Mouse (Mus musculus) kidney, postnatal 25 days (tissue): ENCODE results near the gene Sec14l4.

Source experiments
- DNase-seq, 2 experiments: peaks; one replicate each; pipeline ENCODE4 v3.0.0; 2021; ENCODE audit warnings: mixed read lengths in 2 of 2

The Sec14l4 gene

DNA sequence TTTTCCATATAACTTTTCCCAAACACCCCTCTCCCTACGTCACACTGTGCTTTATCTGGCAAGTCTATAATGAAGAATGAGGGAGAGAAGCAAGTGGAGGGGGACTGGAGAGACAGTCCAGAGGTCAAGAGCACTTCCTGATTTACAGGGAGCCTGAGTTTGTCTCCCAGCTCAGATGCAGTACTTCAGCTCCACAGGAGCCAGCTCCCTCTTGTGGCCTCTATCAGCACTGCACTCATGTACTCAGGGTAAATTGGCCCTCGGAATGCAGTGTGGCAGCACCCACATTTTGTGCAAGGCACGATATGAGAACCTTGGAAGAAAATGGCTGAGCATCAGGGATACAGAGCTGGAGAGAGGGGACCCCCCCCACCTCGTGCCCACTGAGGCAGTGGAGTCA lies 49.0 kb downstream of the Sec14l4 start:
- peak; percentile 66 to 84 for DNase-seq

DNA sequence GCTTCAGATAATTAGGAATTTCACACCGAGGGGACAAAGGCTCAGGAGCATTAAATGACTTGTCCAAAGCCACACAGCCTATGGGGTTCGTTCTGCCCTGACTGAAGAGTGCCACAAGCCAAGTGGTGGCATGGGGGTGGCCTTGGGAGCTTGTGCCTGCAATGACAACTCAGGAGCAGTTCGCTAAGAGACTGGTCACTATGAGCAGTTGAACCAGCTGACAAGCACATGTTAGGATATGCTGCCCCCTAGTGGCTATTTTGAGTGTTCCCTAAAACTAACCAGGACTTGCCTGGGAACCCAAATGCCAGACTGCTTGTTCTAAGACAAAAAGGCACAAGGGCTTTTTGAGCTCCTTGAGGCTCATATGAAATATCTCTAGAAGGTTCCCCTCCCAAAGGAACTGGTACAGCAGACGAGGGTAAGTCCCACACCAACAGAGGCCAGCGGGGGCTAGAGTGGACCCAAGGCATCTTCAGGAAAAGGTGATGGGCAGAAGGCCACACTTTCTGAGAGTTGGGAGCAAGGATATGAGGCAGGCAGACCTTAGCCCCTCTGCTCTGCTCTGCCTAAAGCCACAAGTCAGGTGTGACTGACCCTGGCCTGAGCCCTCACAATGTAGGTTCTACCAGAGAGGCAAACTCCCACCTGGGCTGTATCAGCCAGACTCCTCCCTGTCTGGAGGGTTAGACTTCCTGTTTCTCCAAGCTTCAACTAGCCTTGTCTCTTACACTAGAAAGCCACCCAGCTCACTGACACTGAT lies 52.2 kb downstream of the Sec14l4 start:
- DNase-seq = peak; percentile 52 to 79

DNA sequence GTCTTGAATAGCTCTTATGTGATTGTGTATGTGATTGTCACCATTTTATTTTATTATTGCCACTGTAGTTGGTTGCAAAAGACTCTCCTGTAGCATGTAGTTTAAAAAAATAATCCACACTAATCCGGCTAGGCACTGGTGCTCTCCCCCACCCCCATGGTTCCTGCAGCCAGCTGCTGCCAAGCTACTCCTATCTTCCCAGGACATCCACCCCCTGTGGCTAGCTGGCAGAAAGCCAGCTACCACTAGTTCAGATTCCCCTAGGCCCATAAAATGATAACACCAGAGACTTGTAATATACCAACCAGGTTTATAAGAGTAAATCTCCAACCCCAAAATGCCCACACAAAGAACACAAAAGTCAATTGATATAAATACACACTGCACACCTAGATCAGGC lies 55.0 kb downstream of the Sec14l4 start:
- DNase-seq = no peak

DNA sequence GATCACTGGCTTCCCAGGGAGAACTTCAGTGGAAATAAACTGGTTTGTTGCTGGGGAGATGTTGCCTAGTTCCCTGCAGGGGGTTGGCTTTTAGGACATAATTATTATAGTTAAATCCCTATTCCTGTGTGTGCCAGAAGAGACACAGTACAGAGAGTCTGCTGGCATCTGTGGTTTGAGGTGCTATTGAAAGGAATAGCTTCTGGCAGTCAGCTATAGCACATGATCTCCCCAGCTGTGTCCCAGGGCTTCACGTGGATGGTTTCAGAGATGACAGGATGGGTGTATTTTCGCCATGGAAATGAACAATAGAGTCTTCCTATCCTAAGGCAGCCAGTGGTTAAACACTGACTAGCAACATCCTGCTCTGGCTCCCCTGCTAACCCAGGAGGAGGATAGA lies 56.0 kb downstream of the Sec14l4 start:
- DNase-seq = no peak

DNA sequence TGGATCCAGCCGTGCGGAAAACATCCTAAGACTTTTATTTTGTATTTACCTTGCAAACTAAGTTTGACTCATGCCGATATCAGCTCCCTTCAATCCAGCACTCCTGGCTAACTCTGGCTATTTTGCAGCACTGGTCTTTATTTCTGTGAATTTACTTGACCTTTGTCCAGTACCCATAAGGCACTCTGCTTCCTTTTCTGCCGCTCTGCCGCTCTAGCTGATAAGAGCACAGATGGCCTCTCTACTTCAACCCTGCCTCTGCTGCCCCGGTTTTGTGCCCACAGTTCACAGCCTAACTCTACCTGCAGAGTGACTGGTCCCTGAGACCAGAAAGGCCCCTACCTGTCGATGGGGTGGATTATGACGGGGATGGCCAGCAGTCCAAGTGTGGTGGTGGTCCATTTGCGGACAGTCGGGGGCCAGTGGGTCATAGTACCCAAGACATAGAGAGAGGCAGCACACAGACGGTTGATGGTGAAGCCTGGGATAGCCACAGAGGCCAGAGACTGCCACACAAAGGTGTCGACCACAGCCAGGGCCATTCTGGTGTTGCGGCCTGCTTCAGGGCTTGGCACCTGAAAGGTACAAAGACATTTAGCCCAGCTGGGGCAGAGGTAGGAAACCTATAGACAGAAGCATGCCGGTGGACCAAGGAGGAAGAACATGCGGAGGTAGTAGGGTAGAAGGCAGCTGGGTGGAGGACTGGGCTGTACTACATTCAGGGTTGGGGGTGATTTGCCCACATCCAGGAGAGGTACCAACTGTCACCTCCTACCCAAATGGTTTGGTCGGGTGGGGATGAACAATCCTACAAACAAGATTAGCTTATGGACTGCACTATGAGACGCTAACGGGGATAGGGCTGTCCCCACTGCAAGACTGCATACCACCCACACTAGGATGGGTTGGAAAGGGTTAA lies 62.5 kb downstream of the Sec14l4 start:
- DNase-seq = no peak

DNA sequence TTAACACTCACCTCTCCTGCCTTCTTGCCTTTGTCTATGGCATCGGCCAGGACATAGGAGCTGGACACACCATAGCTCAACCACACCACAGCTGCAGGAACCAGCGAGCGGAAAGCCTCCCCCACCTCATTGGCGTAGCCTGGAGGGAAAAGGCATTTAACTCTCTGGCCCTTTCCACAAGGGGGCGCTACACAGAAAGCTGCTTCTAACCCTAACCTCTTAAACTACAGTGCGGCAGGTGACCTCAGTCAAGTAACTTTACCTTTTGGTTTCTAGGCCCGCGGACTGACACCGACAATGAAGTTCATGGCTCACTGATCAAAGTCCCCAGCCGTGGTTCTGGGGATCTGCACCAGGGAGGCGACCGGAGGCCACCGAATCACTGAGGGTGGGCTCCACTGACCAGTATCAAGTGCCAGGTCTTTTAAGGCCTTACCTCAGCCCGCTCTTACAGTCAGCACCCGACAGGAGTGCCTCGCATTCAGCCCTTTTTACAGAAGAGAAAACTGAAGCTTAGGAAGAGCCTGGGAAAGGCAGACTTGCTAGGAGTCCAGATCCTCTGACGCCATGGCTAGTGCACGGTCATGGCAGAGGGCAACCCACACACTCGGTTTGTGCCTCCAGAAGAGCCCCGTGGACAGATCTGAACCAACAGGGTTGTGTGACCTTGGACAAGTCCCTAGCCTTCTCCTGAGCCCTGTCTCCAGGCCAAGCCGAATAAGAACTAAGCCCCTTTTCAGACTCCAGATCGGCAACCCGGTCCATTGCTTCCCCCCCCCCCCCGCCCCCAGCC lies 63.3 kb downstream of the Sec14l4 start:
- DNase-seq = peak; percentile 84 to 85

DNA sequence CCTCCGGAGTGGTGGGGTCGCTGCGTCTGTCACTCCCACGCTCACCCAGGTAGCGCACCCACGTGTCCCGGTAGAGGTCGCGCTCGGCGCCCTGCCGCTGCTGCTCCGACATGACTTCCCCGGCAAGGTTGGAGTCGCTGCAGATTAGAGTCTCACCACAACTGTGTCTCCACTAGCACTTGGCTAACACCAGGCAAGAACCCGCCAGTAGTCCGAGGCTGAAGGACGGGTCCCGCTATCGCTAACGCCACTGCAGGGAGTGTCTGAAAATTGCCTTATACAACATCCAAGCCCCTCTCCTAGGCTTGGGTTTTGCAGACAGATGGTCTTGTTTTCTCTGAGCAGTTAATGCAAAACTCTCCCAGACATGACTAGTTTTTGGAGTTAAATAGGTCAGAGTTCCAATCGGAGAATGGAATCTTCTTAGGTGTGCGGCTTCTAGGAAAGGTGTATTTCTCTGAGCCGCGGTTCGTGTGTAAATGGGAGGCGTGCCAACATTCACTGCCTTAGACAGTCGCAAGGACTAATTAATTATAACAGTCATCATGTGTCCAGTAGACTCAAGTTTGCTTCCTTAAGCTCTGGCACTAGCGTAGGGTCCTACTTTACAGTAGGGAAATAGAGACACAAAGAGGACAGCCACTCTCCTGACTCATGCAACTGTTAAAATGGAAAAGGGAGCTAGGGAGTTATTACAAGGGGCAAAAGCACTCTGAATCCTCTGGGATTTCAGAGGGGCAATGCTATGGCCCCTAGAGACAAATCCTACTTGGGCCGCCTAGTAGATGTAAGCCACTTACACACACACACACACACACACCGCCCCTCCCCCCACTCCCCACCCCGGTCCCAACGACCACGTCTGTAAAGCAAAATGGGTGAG lies 64.2 kb downstream of the Sec14l4 start, which contains the start of gene Mtfp1:
TSS of gene Mtfp1 (minus strand) at position 275 of the 883 bp plus-strand sequence.
- peak; percentile 64 to 80 for DNase-seq

DNA sequence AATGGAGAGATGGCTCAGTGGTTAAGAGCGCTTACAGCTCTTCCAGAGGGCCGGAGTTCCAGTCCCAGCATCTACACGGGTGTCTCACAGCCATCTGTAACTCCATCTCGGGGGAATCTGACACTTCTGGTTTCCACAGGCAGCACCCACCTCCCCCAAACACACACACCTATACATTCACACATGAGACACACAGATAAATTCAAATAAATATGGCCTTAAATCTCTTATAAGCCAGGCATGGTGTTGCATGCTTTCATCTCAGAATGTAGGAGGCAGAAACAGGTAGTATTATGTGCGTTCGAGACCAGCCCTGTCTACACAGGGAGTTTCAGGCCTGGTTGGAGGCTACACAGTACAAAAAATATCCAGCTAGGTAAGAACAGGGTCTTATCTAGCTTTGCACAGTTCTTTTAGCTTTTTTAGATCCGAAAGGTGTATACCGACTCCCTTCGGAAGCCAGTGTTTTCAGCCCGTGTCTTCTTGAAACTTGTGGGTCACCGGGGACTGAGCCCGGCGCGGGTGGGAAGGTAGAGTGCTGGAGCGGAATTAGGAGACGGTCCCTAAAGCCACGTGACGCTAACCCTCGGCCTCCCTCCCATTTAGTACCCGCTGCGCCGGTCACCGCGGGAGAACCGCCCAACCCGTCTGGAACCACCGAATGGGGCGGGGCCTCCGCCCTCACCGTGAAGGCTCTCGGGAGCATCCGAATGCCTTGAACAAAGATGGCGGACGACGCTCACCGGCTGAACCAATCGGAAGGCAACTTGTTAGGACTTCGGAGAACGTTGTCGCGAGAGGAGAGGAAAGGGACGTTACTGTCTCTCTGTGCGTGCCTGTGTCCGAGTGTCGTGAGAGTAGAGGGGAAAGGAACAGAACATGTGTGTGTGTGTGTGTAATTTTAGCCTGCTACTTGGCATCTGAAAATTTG lies 65.1 kb downstream of the Sec14l4 start:
- DNase-seq = peak; percentile 99 to 100

DNA sequence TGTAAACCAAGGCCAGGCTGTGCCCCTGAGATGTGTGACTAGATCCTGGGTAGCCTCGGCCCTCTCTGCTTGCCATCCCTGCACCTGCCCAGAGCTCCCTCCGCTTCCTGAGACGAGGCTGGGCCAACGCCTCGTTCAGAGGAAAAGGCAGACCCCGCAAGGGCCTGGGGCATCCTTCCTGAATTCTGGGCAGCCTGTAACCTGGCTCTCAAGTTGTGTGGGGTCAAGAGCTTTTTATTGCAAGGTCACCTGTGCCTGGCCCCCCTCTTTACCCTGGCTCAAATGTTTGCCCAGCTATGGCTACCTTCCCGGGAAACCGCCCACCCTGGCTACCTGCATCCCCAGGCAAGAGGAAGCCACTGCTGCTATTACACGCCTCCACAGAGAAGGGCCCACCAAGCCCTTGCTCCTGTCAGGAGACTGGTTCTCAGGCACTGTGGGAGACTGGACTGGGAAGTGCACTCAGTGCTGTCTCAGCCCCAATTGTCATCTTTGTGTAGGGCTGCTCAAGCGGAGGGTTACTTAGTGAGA lies 65.9 kb downstream of the Sec14l4 start:
- DNase-seq = peak in 1 of 2 experiments; percentile 38
